Mouse (Mus musculus) layer of hippocampus, postnatal 10 days (tissue): ENCODE results near the gene Ly75. TPM values are rescaled to one million over a fixed set of nuclear protein-coding genes. Genes with fewer than 3 reads are reported as not detected.

Experiments used
- DNase-seq, 2 experiments: peaks; one replicate each; pipeline ENCODE4 v3.0.0; 2021; ENCODE audit warnings: low spot score in 2 of 2
- total RNA-seq, 2 experiments: library from RNA; stranded (reverse); gene quantifications; 2 replicates each; pipeline ENCODE4 v1.2.3; 2021

Ly75 gene
- total RNA-seq, 2 experiments from 2014 or later: 7.2 to 7.3 TPM

DNA sequence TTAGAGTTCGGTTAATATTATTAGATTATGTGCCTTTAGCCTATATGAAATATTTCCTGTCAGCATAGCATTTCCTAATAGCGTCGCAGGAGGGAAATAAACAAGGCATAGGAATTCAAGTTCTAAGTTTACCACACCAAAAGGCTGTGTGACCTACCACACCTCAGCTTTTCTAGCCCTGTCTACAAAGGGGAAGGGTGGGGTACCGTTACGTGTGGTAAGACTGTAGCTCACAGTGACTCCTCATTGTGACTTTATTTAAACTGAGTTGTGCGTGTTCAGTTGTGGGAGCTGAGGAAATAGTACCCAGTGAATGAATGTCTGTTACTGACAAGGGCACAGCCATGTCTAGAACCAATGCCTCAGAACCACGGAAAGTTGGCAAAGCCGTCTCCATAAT is 8.0 kb downstream of the Ly75 start:
- DNase-seq: no peak

DNA sequence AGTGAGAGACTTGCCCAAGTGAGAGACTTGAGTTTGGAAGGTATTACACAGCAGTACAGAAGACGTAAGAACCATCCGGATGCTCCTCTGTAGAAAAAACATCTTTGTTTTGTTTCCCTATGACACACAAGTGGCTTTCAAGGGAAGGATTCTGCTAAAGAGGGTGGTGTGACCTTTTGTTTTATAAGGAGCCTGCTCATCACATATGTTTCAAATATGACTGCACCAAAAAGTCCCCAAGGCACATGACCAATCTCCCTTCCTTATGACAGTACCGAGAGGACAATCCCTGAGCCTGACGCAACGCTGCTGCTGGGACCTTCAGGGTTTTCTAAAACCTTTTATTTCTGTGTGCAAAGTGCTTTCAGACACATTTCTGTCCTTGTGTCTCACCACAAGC is 12.9 kb downstream of the Ly75 start:
- no peak for DNase-seq

DNA sequence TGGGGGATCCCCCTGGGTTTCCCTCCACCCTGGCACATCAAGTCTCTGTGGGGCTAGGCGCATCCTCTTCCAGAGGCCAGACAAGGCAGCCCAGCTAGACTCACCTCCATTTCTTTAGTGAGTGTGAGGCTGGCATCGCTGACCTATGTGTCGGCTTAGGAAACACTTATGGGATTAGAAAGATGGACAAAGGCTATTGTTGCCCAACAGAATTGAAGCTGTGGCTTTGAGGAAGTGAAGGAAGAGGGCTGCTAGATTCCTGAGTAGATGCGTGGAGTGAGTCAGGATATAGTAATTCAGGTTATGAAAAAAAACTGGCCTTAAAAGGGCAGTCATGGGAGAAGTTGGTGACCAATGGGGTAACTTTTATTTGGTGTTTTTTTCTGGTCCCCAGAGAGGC is 13.6 kb downstream of the Ly75 start:
- DNase-seq: no peak

DNA sequence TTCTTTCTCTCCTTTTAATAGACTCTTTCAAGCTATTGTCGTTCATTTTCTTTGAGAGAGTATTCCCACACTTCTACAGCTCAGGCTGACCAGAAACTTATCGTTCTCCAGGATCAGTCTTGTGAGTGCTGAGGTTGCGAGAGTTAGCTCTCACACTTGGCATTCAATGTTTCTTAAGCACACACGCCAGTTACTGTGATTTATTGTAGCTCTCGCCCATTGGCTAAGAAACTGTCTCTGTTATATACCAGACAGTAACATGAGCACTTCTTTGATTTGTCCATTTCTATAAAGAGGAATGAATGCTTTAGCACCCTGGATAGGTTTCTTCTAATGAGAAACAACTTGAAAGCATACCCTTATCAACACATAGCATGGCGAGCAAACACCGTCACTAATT is 15.2 kb downstream of the Ly75 start:
- DNase-seq: no peak

DNA sequence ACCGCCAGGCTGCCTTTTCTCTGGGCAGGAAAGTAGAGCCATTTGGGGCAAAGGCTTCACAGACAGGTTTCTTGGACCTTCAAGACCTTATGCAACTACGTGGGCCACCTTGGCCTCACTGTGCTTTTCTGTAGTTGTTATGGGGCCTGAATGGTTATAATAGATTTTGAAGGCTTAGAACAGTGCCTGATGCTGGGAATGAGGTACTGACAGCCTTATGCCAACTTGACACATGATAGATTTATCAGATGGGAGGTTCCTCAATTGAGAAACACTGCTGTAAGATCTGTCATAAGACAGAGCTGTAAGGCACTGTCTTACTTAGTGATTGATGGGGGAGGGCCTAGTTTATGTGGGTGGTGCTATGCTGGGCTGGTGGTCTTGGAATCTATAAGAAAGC is 15.9 kb downstream of the Ly75 start:
- DNase-seq: no peak

DNA sequence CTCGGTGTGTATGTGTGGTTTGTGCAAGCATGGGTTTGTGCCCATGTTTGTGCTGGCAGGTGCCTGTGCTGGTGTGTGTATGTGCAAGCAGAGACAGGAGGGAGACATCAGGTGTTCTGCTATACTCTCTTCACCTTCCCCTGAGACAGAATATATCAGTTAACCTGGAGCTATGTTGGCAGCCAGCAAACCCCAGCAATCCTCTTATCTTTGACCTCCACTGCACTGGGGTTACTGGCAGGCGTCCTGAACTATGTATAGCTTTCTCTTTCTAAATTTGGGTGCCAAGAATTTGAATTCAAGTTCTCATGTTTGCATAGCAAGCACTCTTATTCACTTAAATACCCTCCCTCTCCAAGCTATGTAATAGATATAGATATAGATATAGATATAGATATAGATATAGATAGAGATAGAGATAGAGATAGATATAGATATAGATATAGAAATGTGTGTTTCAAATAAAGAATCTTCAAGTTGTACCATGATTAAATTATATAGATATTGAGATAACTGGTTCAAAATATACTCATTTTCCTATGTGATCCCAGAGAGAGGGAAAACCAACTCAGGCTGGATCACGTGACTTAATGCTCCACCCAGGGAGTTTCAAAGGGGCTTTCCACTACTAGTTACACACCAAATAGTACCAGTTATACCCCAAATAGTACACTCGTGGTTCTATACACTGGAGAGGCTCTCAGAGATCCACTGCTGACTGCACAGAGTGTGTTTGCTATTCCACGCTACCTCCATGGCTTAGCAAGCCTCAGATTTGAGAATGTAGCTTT is 17.1 kb downstream of the Ly75 start:
- no peak for DNase-seq

DNA sequence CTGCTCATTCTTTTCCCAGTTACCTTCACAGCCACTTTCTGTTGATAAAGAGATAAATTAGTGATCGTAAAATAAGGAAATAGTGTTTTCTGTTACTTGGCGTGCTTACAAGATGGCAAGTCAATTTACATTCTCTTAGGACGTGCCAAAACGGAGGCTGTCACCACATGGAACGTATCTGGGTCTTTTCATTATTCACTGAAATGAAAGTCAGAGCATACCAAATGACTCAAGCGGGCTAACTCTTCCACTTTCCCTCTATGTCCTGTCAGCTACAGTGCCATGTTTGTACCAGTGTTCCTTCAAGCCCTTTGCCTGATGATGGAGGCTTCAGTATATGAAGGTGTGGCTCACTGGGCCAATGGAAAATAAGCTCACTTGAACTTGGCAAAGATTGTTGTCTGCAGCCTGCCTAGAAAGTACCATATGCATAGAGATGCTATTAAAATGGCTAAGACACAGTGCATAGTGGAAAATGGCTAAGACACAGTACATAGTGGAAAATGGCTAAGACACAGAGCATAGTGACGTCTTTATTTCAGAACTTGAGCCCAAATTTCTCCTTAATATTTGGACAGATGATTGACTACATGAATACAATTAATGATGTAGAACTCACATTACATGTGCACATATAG is 17.8 kb downstream of the Ly75 start:
- no peak for DNase-seq

DNA sequence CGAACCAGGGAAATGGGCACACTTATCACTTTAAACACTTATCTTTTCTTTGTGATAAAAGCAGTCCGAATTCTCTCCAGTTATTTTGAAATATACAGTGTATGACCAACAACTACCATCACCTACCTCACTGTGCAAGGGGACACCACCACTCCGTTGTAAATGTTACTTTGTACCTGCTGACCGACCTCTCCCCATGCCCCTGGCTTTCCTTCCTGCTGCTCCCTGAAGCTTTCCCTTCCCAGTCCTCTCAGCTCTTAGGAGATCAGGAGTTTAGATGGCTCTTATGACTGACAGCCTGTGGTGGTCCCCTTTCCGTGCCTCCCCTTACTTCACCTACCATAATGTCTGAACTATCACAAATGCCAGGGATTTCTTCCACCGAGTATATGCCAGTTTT is 21.0 kb downstream of the Ly75 start:
- DNase-seq: no peak

DNA sequence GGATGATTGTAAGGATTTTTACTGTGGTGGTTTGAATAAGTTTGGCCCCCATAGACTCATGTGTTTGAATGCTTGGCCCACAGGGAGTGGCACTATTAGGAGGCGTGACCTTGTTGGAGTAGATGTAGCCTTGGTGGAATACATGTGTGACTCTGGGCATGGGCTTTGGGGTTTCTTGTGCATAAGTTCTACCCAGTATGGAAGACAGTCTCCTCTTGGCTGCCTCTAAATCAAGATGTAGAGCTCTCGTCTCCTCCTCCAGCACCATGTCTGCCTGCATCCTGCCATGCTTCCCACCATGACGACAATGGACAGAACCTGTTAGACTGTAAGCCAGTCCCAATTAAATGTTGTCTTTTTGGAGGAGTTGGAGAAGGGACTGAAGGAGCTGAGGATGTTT is 23.3 kb downstream of the Ly75 start:
- DNase-seq: no peak

DNA sequence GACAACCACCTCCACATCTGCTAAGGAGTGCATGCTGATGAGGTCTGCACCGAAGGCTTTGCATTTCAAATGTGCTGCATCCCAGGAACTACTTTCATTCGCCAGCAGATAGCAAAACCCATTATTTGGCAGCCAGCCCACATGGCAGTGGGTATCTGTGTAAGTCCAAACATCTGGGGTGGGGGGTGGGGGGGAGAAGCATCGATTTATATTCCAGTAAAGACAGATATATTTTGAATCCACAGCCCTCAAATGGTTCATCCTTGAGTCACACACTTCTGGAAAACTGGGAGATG is 27.8 kb downstream of the Ly75 start:
- DNase-seq: no peak

DNA sequence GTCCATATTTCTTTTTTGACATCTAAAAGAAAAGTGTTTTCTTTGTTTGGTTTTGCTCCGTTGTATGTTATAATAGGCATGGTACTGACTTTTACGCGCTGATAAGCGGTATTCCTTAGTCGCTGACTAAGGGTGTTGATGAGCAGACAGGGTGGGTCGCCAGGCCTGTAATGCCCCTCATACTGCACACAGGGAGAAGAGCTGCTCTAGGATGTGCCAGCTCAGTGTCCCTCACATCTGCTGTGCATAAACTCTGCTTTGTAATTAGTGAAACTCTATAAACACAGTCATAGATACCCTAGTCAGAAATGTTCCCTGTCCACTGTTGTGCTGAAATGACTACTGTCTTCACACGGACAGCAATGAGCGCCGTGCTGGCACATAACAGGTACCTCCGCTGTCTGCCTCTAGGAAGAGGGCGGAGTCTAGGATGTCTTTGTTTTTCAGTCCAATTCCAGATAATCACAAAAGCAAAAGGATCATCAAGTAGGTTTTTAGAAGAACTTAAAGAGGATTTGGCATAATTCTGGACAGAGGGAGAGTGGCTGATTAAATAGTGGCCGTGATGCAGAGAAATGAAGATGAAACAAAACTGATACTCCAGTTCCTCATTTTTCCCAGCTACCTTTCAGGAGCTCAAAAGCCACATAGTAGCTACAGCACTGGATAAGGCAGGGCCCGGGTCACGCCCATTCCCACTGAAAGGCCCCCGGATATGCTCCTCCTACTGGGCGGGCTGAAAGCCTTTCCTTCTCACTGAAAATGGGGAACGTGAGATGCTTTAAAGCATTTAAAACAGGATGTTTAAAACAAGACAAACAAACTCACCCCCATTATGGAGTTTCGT is 28.3 kb downstream of the Ly75 start:
- DNase-seq: no peak

DNA sequence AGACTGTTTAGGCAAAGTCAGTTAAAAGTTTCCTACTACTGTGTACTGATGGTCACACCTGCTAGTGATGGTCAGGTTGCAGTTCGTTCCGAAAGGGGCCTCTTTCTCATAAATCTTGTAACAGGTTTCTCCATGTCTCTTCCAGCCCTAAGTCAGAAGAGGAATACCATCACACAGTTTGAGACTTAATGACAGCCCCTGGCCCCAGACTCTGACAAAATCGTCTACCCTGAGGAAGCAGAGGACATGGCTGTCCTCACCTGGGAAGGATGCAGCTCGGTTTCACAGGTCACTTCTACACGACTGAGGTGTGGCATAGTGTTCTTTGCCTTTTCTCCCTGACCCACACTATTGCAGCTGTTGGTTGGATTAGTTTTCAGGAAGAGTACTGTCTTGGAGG is 30.8 kb downstream of the Ly75 start:
- no peak for DNase-seq

DNA sequence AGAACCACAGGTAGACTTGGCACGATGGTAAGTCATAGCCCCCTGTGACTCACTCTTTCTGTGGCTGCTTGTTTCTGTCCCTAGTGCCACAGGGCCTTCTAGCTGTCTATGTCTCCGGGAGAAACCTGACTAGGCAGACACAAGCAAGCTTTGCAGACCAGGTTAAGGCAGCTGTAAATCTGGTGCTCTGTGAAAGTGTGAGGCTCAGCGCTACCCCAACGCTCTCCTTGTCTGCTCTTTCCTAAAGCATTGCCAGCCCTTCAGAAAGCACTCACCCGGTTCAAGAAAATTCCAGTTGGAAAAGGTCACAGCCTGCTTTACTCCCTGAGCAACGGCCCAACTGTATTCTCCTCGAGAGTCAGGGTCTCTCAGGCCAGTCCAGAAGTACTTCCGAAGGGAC is 31.3 kb downstream of the Ly75 start:
- DNase-seq: no peak

DNA sequence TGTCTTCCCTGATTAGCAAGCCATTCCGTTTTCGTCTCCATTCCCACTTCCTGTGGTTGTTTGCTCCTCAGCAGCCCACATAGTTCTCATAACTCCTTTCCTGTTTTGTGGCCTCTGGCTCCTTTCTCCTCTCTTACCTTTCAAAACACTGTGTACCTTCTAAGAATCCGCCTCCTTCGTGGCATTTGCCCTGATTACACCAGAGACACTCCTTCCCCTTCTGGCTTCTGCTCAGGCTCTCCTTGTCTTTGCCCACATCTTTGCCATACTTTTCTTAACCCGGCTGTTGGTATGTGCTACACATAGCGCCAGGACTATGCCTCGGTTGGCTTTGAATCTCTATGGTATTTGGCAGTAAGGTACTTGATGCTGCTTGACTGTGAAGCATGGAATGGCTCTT is 35.2 kb downstream of the Ly75 start:
- DNase-seq: no peak

DNA sequence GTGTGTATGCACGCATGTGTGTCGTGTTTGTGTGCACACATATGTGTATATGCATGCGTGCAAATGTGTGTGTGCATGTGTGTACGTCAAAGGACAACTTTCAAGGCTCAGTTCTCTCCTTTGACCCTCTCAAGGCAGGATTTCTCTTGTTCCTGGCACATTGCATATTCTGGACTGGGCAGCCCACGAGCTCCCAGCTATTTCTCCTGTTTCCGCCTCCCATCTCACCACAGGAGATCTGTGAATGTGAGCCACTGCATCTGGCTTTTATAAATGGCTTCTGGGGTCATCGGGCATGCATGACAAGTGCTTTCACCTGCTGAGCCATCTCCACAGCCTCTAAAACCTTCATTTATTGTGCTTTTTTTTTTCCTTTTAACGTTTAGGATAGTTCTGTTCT is 36.6 kb downstream of the Ly75 start:
- DNase-seq: no peak

DNA sequence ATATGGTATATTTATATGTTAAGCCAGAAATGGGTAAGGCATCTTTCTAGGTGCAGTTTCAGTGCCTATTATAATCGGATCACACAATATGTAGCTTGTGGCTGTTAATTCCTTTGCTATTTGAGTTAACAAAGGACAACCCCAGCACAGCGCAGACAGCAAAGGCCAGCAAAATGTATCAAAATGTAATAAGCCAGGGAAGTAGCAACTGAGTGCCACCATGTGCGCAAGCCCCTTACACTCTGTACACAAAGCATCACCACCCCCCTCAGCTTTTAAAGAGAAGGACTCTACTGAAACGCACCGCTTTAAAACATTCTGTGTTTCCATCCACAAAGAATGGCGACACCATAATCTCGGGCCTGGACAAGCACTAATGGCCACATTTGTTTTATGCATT is 37.4 kb downstream of the Ly75 start:
- no peak for DNase-seq

DNA sequence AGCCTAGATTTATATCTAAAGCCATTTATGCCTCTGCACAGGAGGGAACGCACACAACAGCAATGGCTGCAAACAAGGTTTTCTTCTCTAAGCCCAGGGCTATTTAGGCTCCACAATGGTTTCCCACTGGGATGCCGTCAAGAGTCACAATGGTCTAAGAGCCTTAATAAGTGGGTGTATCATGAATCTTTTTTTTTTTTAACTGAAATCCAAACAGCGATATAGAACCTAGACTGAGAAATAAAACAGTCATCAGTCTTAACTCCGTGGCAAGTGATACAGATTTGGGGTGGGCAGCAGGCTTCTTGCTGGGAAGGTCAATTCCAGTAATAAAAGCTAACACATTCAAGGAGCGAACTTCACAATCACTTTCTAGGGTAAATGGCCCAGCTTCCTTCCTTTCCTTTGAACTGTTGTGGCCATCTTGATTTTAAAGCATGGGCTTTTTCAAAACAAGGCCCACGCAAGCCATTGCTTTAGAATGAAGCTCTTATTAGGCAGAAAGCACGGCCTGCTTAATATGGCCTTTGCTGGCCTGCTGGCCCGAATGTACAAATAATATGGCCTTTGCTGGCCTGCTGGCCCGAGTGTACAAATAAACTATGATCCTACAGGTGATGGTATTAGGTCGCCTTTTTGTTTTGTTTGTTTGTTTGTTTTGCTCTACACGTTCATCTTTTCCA is 39.4 kb downstream of the Ly75 start:
- no peak for DNase-seq

DNA sequence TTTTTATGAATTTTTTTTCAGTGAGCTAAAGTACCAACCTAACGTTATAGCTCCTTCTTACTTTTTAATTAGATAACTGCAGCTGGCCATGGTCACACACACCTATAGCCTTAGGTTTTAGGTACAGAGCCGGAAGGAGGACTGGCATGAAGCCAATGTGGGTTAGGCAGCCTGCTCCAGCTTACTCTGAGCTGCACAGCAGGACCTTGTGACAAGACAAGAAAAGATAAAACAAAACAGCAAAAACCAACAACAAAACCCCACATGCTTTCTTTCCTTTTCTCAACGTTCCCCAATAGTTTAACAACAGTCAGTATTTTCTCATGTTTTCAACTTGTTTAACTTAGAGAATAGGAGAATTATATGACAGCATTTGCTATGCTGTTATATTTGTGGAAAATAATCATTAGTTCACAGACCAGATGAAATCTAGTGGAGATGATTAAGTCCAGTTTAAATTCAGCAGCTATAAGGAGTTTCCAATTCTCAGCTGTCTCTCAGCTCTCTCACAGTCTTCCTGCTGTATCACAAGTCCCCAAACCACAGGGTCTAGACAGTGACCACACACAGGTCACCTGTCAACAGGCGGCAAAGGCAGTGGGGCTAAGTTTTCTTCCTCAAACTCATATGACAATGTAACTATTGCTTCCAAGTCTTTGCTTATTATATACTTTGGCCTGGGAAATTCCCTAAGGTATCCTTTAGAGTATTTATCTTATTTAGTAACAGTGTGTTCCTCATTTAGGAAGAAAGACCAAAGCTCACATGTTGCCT is 40.8 kb downstream of the Ly75 start:
- DNase-seq: no peak

DNA sequence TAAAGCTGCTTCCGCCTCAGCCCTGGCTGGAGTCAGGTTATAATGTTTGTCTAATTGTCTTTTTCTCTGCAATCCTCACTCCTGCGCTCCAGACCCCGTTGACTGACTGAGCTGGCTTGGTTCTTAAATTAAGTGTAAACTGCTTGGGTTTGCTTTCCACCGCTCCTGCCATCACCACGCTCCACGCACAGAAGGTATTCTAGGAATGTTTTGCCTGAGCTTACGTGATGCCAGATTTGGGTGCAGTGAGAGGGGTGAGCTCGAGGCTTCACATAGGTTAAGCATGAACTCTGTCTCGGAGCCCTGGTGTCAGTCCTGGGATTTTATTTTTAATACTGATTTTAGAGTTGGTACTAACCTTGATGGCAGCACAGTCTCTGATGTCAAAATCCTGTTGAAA is 45.2 kb downstream of the Ly75 start:
- DNase-seq: no peak

DNA sequence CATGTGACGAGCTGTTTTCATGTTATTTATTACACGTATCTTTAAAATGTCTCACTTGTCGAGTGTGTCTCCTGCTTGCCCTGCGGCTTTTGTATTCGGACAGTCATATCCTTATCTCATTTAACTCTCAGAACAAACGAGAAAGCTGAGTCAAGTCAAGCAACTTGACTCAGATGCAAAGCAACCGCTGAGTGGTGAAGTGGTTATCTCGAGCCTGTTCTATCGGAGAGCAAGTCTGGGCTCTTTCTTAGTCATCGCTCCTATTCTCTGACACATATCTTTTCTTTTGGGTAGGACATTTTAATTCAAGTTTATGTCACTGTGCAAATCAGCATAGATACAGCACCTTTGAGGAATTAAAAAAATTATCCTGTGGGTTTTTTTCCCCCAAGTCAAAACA is 54.5 kb downstream of the Ly75 start:
- no peak for DNase-seq

DNA sequence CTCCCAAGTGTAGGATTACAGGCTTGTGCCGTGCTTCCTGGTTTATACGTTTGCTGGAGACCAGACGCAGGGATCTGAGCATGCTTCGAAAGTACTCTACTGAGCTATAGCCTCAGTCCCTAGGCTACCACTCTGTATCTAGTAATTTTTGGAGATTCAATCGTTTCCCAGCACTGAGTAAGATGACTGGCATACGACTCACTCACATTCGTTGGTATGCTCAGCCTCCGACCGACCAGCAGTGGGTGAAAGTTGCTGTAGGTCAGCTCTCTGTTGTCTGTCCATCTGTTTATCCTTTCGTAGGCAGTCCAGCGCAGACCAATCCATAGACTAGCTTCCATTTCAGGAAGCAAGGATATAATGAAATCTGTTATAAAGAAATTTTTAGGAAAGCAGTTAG is 55.5 kb downstream of the Ly75 start:
- no peak for DNase-seq
